Mouse (Mus musculus) adrenal gland, adult 8-10 months (tissue): ENCODE measurements around the gene Gpr50. TPM values are rescaled to one million over a fixed set of nuclear protein-coding genes. Genes with fewer than 3 reads are reported as not detected.

ENCODE experiments used
- DNase-seq: peaks from one replicate; pipeline ENCODE4 v3.0.0; 2022
- total RNA-seq, 4 experiments: library from RNA; stranded (reverse); gene quantifications; 2 replicates each; pipeline ENCODE4 v1.2.4; 2022

Gpr50 gene
- total RNA-seq: not detected

DNA sequence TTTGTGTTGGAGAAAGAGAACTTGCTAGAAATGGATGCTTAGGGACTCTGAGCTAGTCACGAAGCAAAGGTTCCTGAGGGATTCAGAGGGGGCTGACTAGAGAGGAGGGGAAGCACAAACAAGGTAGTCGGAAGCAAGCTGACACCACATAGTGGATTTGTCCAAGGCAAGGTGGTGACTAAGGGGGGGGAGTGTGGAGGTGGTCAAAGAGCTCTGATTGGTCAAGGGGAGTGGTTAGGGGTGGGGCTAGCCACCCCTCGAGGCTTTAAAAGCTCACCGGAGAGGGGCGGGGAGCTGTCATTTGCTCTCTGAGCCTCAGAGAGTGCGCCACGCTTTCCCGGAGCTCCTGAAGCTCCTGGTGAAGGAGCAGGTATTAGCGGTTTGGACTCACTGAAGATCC, at the start of gene Gpr50:
Gene Gpr50 (plus strand): TSS at position 294 of the 400 bp plus-strand sequence.
- DNase-seq: no peak

DNA sequence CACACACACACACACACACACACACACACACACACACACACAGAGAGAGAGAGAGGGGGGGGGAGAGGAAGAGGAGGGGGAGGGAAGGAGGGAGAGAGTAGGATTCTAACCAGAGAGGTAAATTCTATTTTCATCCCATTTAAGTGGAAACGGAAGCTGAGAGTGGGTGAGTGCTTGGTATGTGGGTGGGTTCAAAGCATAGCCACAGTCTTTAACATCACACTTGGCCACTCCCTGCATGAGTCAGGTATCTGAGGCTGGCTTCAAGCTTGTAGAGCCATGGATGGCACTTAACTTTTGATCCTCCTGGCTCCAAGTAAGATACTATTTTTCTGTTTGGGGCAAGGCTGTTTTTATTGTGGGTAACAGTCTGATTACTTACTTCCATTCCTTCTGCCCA, 41.2 kb upstream of the Gpr50 start:
- DNase-seq: no peak

DNA sequence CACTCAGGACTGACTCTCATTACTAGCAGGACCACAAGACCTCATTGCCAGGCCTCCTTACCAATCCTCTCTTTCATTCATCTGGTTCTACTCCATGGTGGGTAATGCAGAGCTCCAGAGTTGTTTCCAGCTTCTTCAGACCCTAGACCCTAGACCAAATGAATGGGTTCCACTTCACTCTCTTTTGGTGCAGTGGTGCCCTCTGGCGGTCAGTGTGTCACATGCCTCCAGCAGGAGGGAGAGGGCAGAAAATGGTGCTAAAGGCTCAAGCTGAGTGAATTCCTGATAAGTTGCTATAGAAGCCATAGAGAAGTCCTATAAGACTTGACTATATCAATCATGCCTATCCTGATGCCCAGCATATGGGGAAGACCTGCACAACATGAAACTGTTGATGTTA, 39.6 kb upstream of the Gpr50 start:
- peak; percentile 18 for DNase-seq

DNA sequence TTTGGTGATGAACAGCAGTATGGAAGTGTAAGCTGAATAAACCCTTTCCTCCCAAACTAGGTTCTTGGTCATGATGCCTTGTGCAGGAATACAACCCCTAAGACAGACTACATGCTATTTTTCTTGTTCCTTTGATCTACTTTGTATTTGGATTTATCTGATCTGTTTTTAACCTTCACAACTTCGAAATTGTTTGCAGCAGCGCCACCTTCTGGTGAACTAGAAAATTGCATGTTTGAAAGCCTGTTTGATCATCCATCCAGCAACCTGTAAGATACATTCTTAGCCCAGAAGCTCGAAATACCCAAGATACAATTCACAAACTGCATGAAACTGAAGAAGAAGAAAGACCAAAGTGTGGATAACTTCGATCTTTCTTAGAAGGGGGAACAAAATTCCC, 35.2 kb upstream of the Gpr50 start:
- no peak for DNase-seq

DNA sequence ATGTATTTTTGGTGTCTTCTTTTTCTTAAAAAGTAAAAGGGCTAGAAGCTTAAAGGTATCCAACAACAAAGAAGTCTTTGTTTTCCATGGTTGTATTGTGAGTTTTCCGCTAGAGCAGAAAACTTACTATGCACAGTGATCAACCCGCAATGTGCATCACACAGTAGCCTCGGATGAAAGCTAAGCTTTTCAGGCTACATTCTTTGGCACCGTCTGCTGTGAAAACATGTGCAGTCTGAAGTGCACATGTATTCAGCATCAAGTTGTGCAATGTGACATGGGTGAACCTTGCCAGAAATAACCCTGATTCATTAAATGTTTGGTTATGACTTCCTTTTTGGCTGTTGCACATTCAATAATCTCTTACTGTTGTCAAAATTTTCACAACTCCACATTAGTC, 32.8 kb upstream of the Gpr50 start:
- no peak for DNase-seq

DNA sequence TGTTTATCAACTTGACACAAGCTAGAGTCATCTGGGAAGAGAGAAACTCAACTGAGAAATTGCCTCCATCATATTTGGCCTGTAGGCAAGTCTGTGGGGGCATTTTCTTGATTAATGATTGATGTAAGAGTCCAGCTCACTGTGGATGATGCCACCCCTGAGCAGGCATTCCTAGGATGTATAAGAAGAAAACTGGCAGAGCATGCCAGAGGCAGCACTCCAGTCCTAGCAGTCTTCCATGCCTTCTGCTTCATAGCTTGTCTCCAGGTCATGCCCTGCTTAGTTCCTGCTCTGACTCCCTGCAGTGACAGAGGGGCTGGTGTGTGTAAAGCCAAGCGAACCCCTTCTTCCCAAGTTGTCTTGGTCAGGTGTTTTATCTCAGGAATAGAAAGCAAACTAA, 32.3 kb upstream of the Gpr50 start:
- no peak for DNase-seq

DNA sequence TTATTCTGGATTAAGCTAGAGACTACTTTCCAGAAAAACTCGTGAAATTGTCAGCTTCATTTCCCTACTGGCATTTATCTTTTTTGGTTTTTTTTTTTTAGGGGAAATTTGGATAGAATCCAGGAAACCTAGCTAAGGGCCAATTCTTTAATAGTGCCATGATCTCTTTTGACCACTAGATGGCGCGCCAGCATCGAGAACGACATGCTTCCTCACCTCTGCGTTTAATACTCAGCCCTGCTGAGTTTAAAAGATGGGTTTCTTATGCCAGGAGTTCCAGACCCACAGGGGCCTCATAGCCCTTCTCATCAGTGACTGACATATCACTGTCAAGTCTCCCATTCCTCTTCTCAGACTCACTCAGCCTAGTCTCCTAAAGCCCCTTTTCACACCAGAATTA, 15.5 kb upstream of the Gpr50 start:
- peak; percentile 11 for DNase-seq

DNA sequence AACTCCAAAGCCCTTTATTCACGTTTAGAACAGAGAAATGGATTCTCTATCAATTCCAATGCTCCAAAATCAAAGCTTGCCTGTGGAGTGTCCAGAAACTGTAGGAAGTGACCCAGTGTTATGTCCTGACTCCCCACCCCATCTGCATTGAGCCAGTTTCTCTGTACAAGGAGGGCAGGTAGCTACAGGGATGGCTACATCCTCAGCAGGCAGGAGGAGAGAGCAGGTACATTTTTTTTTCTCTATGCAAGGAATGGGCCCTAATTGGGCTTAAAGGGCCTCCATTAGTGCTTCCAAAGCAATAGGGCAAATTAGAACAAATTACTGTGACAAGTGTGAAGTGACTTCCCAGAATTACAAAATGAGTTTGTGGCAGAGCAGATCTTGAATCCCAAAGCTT, 15.0 kb upstream of the Gpr50 start:
- no peak for DNase-seq

DNA sequence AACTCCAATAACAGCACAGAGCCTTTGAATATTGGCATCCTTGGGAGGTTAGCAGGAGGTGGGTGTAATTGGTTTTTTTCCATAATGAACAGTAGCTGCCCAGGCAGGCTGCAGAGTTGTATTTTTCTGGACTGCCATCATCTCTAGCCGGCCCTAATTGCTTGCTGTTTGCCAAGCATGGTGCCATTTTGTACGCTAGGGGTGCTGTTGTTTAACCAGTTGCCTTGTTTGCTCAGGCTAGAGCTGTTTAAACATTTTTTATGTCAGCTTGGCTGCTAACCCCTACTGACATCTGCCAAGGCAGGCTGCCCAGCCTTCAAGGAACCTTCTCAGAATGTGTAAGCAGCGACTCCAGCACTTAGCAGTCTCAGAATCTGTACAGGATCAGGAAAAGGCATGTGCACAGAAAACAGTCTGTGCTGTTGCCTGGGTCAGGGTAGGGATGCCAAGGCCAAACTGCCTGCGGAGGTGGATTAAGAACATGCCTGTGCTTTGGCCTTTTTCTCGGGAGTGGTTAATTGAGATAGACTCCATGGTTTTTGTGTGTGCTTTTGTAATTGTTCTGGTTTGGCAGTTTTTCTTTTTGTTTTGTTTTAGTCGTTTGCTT, 14.5 kb upstream of the Gpr50 start:
- no peak for DNase-seq

DNA sequence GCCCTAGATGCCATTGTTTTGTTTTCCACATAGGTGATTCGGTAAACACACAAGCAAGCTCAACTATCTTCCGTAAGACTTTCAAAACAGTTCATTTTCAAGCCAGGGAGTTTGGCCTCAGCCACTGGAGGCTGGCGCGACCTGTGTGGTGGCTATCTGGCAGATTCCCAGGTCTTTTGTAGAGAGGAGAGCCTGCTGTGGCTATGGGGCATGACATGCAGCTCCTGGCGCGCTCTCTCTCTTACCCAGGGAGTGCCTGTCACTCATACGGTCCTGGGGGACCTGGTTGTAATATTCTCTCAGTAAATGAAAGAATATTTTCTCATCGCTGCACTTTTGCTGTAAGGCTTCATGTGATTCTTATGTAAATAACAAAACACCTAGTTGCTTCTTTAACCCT, 13.5 kb upstream of the Gpr50 start:
- no peak for DNase-seq

DNA sequence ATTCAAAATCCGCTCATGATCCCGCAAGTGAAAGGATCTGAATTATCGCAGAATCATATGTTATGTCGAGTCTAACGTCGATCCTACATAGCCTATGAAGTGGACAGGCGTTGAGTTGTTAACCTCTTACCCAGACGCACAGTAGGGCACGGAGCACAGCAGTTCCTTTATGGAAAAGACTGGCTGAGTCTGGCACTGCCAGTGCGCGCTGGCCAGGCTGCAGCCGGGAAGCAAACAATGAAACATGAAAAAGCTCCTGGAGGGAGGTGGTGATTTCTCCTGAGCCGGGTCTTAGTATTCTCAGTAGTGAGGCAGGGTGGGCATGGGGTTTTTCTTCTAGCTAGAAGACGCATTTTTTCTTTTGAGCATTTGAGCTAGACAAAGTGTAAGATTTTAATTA, 1.7 kb upstream of the Gpr50 start:
- DNase-seq: no peak

DNA sequence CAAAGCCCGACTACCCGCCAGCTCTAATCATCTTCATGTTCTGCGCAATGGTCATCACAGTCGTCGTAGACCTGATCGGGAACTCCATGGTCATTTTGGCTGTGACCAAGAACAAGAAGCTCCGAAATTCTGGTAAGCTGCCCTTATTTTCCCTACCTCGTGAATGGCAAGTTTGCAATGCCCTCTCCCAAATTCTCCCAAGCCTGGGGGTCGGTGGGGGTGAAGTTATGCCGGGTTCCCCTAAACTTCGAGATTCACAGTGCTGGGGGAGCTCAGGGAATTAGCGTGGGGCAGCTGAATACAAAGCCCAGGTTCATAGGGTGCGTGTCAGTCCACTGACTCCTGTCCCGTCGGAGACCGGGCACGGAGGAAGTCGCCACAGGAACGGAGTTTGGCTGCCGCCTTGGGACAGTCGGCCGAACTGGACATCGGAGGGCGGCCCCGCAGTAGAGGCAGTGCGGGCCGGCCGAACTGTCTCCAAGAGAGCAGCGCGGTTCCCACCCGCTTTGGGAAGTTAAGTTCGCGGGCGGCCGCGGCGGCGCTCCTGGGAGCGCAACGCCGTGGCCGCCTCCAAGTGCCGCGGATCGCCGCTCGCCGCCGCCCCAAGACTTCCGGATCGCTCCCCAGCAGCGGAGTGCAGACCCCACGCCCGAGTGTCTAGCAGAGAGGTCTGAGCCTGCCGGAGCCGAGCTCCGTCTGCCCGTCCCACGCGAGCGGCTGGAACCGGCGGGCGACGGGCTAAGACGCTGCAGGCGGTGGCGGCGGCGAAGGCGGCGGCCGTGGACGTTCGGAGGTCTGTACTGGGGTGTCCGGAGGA, 612 bp downstream of the Gpr50 start:
- DNase-seq: no peak

DNA sequence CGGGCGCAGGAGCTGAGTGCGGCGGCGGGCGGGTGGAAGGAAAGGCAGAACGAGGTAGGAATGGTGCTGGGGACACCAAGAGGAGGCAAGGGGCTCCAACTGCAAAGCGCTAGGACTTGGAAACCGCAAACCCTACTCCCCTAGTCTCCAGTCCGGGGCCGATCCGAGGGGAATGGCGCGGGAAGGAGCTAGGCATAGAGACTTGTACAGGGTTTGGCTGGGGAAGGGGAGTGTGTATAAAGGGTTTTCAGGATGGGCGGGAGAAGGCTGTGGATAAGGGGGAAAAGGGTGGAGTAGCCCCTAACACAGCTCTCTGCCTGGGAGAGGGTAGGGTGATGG, 1.2 kb downstream of the Gpr50 start:
- DNase-seq: no peak

DNA sequence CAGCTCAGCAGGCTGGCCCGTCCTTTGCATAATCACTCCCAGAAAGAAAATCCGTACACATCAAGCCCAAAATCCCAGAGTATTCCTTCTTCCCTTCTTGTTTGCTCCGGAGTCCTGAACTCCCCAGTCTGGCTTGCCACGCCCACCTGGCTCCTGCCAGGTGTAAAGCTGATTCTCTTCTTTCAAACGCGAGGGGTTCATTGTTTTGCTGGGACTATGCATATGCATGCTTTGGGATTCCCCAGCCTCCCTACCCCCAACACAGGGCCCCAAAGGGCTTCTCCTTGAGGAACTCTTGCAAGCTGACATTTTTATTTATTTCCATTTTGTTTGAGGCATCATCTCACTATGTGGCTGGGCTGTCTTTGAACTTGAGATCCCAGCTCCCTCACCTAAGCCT, 6.8 kb downstream of the Gpr50 start:
- DNase-seq: no peak

DNA sequence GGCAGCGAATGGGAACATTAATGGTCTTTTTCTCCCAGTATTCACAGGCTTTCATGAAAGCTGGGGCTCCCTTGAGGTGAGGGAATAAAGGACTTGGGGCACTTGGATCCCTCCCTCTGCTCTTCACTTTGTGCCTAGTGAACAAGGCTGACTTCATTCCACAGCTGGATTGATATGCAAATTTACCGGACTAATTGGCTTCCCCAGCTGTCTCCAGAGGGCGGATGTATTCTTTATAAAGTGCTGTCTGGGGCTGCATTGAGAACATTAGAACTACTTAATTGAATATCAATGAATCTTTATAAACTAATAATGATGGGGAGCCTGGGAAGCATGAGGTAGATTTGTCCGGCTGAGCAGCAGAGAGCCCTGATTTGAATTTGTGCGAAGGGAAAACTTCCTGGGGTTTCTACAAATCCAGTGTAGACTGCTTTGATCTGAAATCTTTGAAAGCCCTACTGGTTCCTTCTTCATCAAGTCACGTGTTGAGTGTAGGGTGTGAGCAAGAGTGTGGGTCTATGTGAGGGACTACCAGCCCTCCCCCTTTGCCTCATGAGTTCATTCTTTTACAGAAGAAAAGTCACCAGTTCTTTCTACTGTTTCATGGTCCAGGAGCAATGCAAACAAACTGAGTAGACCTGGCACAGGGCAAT, 37.5 kb downstream of the Gpr50 start:
- no peak for DNase-seq

Other genes with a start within 250 kb of the Gpr50 start
- gene Cd99l2, start 170.8 kb upstream of the Gpr50 start, total RNA-seq: 100 to 1,000 TPM in 3 of 4 experiments, 10 to 100 TPM in 1; 98.3 to 127 (median 119) TPM
- gene Hmgb3, start 107.7 kb upstream of the Gpr50 start, total RNA-seq: 100 to 1,000 TPM; 168 to 275 (median 198) TPM
- 10 to 100 TPM; 38.8 to 54.3 (median 46.6) TPM for gene Vma21, start 152.3 kb downstream of the Gpr50 start, total RNA-seq